Mouse (Mus musculus) retina, postnatal 7 days (tissue): ENCODE results near the gene Vmn1r191.
"Not testable (repeated sequence)": the region's sequence is repeated elsewhere in the genome, so short reads cannot be mapped to it uniquely, and the experiment has no call there.

ENCODE experiments used
- DNase-seq: peaks from one replicate; pipeline ENCODE4 v3.0.0-alpha.2; 2012; ENCODE audit warnings: low read depth, low spot score

Vmn1r191 gene

GRCm38 (mm10) chr13:22183869-22184268, at the start of gene Vmn1r191:
Vmn1r191 (minus strand) TSS chr13:22183969.
- DNase-seq: no peak

- DNase-seq: not testable (repeated sequence)
Observed at GRCm38 (mm10) chr13:22223060-22223459, 39.3 kb upstream of the Vmn1r191 start, which contains the start of gene Vmn1r193. Vmn1r193 (minus strand) TSS chr13:22223160.

GRCm38 (mm10) chr13:22192756-22193155, 9.0 kb upstream of the Vmn1r191 start:
- DNase-seq: not testable (repeated sequence)

- DNase-seq: no peak
Observed at GRCm38 (mm10) chr13:22191041-22191440, 7.3 kb upstream of the Vmn1r191 start, which contains the start of gene Vmn1r192. Vmn1r192 (minus strand) TSS chr13:22191141.

GRCm38 (mm10) chr13:22190385-22190784, 6.6 kb upstream of the Vmn1r191 start:
- DNase-seq: no peak

- no peak for DNase-seq
Observed at GRCm38 (mm10) chr13:22189313-22189712, 5.5 kb upstream of the Vmn1r191 start.

- no peak for DNase-seq
Observed at GRCm38 (mm10) chr13:22168416-22168815, 15.4 kb downstream of the Vmn1r191 start.

- not testable (repeated sequence) for DNase-seq
Observed at GRCm38 (mm10) chr13:22136495-22137293, 47.1 kb downstream of the Vmn1r191 start.
